Mouse (Mus musculus) liver, embryonic 13.5 days (tissue): ENCODE measurements around the gene Smarcb1. TPM values are rescaled to one million over a fixed set of nuclear protein-coding genes. Genes with fewer than 3 reads are reported as not detected.

Experiments used
- ATAC-seq: fragments of 200-750 bp; cut with Nextera tagmentation; 2 replicates; pipeline ENCODE4 v1.8.0; 2017; ENCODE audit warnings: low read depth, mild to moderate bottlenecking, moderate number of reproducible peaks, moderate library complexity
- DNase-seq: peaks from one replicate; pipeline ENCODE4 v3.0.0; 2022
- H3K27ac ChIP-seq: fragments of 300-500 bp; sonication (generic); 2 replicates; pipeline ENCODE4 v1.5.1; 2015; ENCODE audit warnings: moderate library complexity, mild to moderate bottlenecking, inconsistent platforms
- H3K27me3 ChIP-seq: fragments of 300-500 bp; sonication (generic); 2 replicates; pipeline ENCODE4 v1.6.1; 2015; ENCODE audit warnings: mild to moderate bottlenecking, inconsistent platforms
- H3K36me3 ChIP-seq: fragments of 300-500 bp; sonication (generic); 2 replicates; pipeline ENCODE4 v1.6.1; 2015; ENCODE audit warnings: mild to moderate bottlenecking, inconsistent platforms
- H3K4me1 ChIP-seq: fragments of 300-500 bp; sonication (generic); replicated peaks from 2 replicates; pipeline ENCODE4 v1.6.1; 2015; ENCODE audit warnings: inconsistent platforms
- H3K4me2 ChIP-seq: fragments of 300-500 bp; sonication (generic); 2 replicates; pipeline ENCODE4 v1.6.1; 2015; ENCODE audit warnings: inconsistent platforms, mild to moderate bottlenecking, moderate library complexity
- H3K4me3 ChIP-seq: fragments of 300-500 bp; sonication (generic); replicated peaks from 2 replicates; pipeline ENCODE4 v1.5.1; 2015; ENCODE audit warnings: mild to moderate bottlenecking, inconsistent platforms
- H3K9ac ChIP-seq: fragments of 300-500 bp; sonication (generic); 2 replicates; pipeline ENCODE4 v1.6.1; 2015; ENCODE audit warnings: mild to moderate bottlenecking, inconsistent platforms
- H3K9me3 ChIP-seq: fragments of 300-500 bp; sonication (generic); replicated peaks from 2 replicates; pipeline ENCODE4 v1.6.1; 2016; ENCODE audit warnings: inconsistent platforms
- WGBS: fragments of 180-500 bp; shearing (Covaris S2); methylation state at CpG from one replicate; pipeline ENCODE4 v1.1.7; 2015; ENCODE audit not compliant: insufficient replicate concordance; 5-methylcytosine and 5-hydroxymethylcytosine counted together
- polyA plus RNA-seq: library from polyadenylated mRNA; unstranded; fragments of >200 nt; fragmentation: Nextera tagmentation; extraction: Ambion mirVana; gene quantifications from 2 replicates; pipeline ENCODE4 v1.2.1, GENCODE M21; 2015

Gene Smarcb1
- polyA plus RNA-seq, 1 experiment from 2014 or later = 85.6 TPM

DNA sequence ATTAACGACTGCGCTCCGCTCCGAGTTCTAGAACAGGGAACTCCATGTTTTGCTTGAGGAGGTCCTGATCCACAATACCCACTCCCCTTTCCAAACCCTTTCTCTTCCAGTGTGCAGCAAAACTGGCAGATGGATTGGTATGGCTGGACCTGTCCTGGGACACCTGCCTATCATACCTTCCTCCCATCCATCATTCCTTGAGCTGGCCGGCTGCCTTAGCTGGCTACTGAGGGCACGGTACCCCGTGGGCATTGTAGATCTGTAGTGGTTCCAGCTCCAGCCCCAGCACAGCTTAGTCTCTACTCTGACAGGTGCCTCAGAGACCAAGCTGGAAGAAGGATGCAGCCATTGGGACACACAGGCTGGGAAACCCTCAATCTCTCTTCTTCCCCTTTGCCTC is 9.9 kb upstream of the Smarcb1 start:
- H3K4me2 ChIP-seq = no peak overlapping the region
- DNase-seq = no peak
- H3K4me1 ChIP-seq = peaks cover 43% of the 10 kb centered on the region
- 27% methylated on average over 7 of the region's 7 CpGs for WGBS
- no peaks in the 10 kb centered on the region for H3K36me3 ChIP-seq
- no peaks in the 10 kb centered on the region for H3K9me3 ChIP-seq
- H3K4me3 ChIP-seq = no peak overlapping the region
- peak overlapping the region; percentile 64; the same call in 1 of the 2 replicates for H3K9ac ChIP-seq
- H3K27me3 ChIP-seq = peaks cover 78% of the 10 kb centered on the region
- H3K27ac ChIP-seq = no peak overlapping the region
- ATAC-seq = no peak

DNA sequence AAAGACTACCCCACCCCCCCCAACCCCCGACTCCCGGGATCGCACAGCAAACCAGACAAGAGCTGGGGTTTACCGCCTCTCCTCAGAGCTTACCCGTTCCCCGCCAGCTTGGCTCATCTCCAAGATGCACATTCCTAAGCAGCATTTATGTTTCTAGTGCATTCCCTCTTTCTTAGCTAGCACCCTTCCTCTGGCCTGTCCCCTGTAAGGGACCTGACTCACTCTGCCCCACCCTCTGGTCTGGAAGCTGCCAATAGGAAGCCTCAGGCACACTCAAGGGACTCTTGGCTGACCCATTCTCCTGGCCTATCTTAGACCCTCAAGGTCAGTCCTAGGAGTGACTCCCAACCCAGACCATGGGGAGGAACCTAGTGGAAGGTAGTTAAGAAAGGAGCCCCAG is 8.9 kb upstream of the Smarcb1 start:
- WGBS = 33% methylated on average over 6 of the region's 6 CpGs
- no peak overlapping the region for H3K9ac ChIP-seq

DNA sequence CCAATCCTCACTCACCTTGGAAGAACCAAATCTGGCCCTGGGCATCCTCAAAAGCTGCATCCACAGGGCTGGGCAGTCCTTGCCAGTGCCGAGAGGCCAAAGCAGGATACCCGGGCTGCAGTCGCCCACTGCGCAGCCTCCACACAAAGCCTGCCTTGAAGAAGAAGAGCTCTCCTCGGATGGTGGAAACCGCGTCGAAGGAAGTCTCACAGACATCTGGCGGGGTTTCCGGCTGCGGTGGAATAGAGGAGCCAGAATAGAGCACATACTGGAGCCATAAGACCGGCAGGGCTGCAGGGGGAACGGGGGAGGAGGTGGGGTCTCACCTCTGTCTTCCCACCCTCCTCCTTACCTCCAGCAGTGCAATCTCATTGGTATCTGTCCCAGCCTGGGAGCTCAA is 5.0 kb upstream of the Smarcb1 start:
- H3K27me3 ChIP-seq = peaks cover 61% of the 10 kb centered on the region
- DNase-seq (no peak), ATAC-seq (no peak)
- H3K9ac ChIP-seq = no peak overlapping the region
- H3K4me1 ChIP-seq = peaks cover 26% of the 10 kb centered on the region
- no peaks in the 10 kb centered on the region for H3K36me3 ChIP-seq
- no peak overlapping the region for H3K4me3 ChIP-seq
- no peaks in the 10 kb centered on the region for H3K9me3 ChIP-seq
- no peak overlapping the region for H3K4me2 ChIP-seq
- no peak overlapping the region for H3K27ac ChIP-seq
- WGBS = 43% methylated on average over 13 of the region's 13 CpGs

More for the DNA sequence above, 8.9 kb upstream of the Smarcb1 start:
- no peak overlapping the region for H3K4me3 ChIP-seq
- H3K9me3 ChIP-seq = no peaks in the 10 kb centered on the region
- H3K4me1 ChIP-seq = peaks cover 35% of the 10 kb centered on the region
- no peak overlapping the region; the same call in 1 of the 2 replicates for H3K4me2 ChIP-seq
- H3K27ac ChIP-seq = no peak overlapping the region
- ATAC-seq (no peak), DNase-seq (no peak)
- H3K36me3 ChIP-seq = no peaks in the 10 kb centered on the region
- peaks cover 87% of the 10 kb centered on the region for H3K27me3 ChIP-seq

DNA sequence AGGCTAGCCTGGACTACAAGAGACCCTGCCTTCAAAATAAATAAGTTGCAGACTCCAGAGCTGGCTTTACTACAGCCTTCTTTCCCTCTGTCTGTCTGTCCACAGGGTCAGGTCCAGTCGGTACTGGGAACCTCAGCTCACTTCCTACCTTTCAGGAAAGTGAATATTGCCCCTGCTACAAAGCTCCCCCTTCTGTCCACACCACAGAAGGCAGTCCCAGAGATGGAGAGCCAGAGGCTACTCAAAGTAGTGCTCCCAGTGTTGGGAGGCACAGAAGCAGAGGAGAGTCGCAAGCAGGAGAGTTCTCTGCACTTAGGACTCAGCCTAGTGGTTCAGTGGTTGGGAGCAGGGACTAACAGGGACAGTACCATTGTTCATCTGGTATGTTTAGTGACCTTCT is 2.9 kb upstream of the Smarcb1 start:
- H3K9me3 ChIP-seq = no peaks in the 10 kb centered on the region
- no peak overlapping the region for H3K4me2 ChIP-seq
- H3K4me3 ChIP-seq = no peak overlapping the region
- DNase-seq = no peak
- peaks cover 4% of the 10 kb centered on the region; the same call in 1 of the 2 replicates for H3K36me3 ChIP-seq
- no peak overlapping the region for H3K27ac ChIP-seq
- H3K4me1 ChIP-seq = peaks cover 32% of the 10 kb centered on the region
- 47% methylated on average over 2 of the region's 2 CpGs for WGBS
- ATAC-seq = no peak
- H3K9ac ChIP-seq = no peak overlapping the region
- H3K27me3 ChIP-seq = peaks cover 40% of the 10 kb centered on the region

DNA sequence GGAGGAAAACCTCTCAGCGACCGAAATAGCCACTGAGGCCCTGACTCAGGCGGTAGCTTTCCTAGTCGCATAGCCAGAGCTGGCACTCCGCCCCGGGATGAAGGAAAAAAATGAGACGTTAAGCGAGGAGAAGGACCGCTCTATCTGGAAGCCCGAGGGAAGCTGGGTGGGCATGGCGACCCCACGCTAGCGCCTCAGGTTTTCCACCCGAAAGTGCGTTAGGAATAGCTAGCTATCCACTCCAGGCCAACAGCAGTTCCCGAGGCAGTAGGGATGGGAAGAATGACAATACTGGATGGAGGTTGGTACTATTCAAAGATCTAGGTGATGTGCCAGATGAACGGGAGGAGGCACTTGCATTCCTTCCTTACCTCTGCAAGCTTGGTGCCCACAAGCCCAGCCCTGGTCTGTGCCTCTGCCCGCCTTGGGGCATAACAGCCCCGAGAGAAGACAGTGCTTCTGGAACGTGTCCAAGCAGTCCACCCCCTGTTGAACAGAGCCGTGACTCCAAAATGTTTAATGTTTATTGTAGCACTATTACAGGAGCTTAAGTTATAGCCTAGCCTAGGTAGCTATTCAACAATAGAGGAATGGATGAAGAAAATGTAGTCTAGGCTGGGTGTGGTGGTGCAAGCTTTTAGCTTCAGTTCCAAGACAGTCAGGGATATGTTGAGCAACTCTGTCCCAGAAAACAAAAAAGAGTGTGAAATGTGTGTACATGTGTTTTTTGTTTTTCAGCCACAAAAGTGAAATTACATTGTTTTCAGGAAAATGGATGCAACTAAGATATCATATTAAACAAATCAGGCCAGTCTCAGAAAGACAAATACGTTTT is 526 bp upstream of the Smarcb1 start:
- ATAC-seq (peak; percentile 35), DNase-seq (no peak)
- peak overlapping the region; percentile 94 for H3K9ac ChIP-seq
- peak overlapping the region; percentile 97 for H3K4me3 ChIP-seq
- peaks cover 16% of the 10 kb centered on the region for H3K27me3 ChIP-seq
- peak overlapping the region; percentile 97 for H3K4me2 ChIP-seq
- H3K4me1 ChIP-seq = peaks cover 43% of the 10 kb centered on the region
- peak overlapping the region; percentile 93 for H3K27ac ChIP-seq
- 6% methylated on average over 22 of the region's 22 CpGs for WGBS
- peaks cover 19% of the 10 kb centered on the region for H3K36me3 ChIP-seq
- no peaks in the 10 kb centered on the region for H3K9me3 ChIP-seq

DNA sequence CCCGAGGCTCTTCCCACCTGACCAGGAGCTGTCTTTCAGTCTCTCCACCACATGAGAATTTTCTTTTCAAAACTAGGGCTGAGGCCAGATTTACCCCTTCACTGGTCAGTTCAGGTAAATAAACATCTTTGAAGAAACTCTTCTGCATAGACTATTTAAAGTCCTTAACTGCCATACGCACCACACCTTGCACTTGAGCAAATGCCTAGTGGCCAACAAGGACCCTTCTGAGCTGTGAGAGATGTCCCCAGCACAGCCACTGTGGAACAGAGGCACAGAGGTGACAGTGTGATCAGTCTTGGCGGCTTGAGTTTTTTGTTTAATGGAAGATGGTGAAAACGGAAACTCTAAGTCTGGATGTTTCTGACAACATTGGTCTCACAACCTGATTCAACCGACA is 2.4 kb downstream of the Smarcb1 start:
- Histone ChIP-seq H3K4me3 (no peak overlapping the region), H3K36me3 (peaks cover 46% of the 10 kb centered on the region), H3K27ac (no peak overlapping the region), H3K9ac (peak overlapping the region; percentile 34), H3K27me3 (no peaks in the 10 kb centered on the region), H3K4me1 (peaks cover 43% of the 10 kb centered on the region), H3K4me2 (no peak overlapping the region), H3K9me3 (no peaks in the 10 kb centered on the region)
- DNase-seq = no peak
- WGBS = 83% methylated on average over 5 of the region's 5 CpGs
- ATAC-seq = no peak

DNA sequence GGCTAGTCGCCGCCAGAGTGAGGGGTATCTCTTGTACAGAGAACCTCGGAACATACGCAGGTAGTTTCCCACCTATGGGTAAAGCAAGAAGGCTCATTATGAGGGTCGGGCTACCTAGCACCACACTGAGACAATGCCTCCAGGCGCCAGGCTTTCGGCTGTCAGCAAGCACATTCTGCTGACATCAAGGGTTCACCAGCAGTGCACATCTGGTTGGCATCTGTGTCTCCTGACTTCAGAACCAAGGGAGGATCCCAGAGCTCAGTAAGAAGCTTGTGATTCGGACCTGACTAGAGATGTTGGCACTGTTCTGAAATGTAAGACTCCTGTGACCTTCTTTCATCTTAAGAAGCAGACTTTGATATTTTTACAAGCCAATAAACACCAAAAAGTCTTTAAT is 4.6 kb downstream of the Smarcb1 start:
- Histone ChIP-seq H3K27me3 (no peaks in the 10 kb centered on the region), H3K4me3 (no peak overlapping the region), H3K9ac (no peak overlapping the region), H3K4me1 (peaks cover 33% of the 10 kb centered on the region), H3K27ac (no peak overlapping the region), H3K9me3 (no peaks in the 10 kb centered on the region), H3K4me2 (no peak overlapping the region), H3K36me3 (peaks cover 61% of the 10 kb centered on the region)
- ATAC-seq (no peak), DNase-seq (no peak)
- WGBS = 83% methylated on average over 8 of the region's 8 CpGs

DNA sequence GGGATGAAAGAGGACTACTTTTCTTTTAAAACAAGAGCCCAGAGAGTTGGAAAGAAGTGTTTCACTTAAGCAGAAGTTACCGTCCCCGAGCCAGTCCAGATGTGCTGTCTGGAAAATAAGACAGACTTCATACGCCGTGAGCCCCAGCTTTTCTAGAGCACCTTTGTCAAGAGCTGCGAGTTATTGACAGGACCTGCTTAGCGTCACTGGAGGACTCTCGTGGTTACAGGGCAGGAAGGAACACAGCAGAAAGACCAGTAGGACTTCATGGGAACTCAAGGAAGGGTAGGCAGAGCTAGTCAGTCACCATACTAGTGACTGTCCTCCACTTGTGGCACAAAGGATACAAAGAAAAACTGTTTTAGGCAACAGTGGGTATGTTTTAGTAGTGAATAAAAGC is 5.9 kb downstream of the Smarcb1 start:
- no peaks in the 10 kb centered on the region for H3K27me3 ChIP-seq
- no peak overlapping the region for H3K9ac ChIP-seq
- peaks cover 27% of the 10 kb centered on the region for H3K4me1 ChIP-seq
- DNase-seq (no peak), ATAC-seq (no peak)
- H3K4me2 ChIP-seq = no peak overlapping the region
- peaks cover 73% of the 10 kb centered on the region for H3K36me3 ChIP-seq
- H3K27ac ChIP-seq = no peak overlapping the region
- no peak overlapping the region for H3K4me3 ChIP-seq
- 75% methylated on average over 7 of the region's 7 CpGs for WGBS
- no peaks in the 10 kb centered on the region for H3K9me3 ChIP-seq

DNA sequence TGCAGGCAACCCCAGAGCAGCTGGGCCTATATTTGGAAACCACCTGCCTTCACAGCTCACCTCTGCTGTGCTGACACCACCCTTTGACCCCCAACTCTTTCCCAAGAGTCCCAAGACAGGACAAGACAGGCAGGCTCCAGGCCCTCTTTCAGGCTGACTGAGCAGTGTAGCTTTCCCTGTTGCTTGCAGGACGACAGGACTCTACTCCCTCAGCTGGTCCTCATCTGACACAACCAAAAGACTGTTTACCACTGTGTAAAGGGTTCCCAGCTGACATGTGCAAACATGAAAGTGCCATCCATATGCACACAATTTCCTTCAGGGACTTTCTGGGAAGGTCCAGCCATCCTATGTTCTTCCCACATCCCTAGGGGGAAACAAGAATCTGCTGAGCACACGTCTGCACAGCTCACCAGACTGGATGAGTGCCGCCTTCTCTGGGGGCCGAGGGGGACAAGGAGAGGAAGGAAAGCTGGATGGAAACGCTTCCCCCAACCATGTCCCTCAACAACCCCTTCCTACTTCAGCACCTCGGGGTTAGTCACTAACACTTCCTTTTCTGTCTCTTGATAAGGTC is 8.3 kb downstream of the Smarcb1 start:
- Histone ChIP-seq H3K4me2 (no peak overlapping the region), H3K36me3 (peaks cover 76% of the 10 kb centered on the region), H3K4me3 (no peak overlapping the region), H3K9ac (no peak overlapping the region), H3K27me3 (no peaks in the 10 kb centered on the region), H3K9me3 (no peaks in the 10 kb centered on the region), H3K4me1 (peaks cover 4% of the 10 kb centered on the region), H3K27ac (no peak overlapping the region)
- WGBS = 54% methylated on average over 6 of the region's 6 CpGs
- no peak for ATAC-seq
- no peak for DNase-seq

DNA sequence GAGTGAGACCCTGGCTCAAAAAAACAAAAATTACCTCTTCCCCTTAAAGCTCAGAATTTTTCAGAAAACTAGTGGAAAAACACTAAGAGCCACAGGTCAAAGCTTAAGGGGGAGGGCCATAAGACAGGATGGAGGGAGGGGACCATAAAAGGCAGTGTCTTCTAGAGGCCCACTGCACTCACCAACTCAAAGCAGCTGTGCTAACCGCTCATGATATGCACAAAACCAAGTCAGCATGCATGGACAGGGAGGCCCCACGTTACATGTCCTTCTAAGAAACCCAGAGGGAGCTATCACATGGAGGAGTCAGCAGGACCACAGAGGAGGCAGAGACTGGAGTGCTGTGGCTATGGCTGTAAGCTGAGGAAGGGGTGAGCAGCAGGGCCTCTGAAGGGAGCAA is 10.7 kb downstream of the Smarcb1 start:
- H3K4me3 ChIP-seq = no peak overlapping the region
- H3K9me3 ChIP-seq = no peaks in the 10 kb centered on the region
- ATAC-seq (no peak), DNase-seq (no peak)
- H3K27me3 ChIP-seq = no peaks in the 10 kb centered on the region
- 83% methylated on average over 2 of the region's 2 CpGs for WGBS
- H3K27ac ChIP-seq = no peak overlapping the region
- peaks cover 82% of the 10 kb centered on the region for H3K36me3 ChIP-seq
- peaks cover 4% of the 10 kb centered on the region; the same call in 1 of the 2 replicates for H3K4me1 ChIP-seq
- H3K4me2 ChIP-seq = no peak overlapping the region
- no peak overlapping the region for H3K9ac ChIP-seq

DNA sequence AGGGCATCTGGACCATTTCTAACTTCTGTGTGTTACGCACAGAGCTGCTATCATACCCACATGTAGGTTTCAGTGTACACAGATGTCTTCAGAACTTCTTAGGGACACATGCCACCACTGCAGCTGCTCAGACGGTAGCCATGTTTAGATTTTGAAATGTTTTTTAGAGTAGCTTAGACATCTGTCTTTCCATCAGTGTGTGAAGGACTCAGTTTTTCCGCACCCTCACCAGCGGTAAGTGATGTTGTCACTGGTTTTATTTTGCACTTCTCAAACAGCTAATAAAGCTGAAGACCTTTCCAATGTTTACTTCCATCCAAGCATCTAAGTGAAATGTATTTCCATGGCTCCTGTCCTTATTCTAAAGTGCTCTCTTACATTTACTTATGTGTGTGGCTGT is 14.5 kb downstream of the Smarcb1 start:
- Histone ChIP-seq H3K36me3 (peaks cover 91% of the 10 kb centered on the region), H3K27ac (no peak overlapping the region), H3K4me3 (no peak overlapping the region), H3K4me1 (no peaks in the 10 kb centered on the region), H3K27me3 (no peaks in the 10 kb centered on the region), H3K9ac (no peak overlapping the region), H3K4me2 (no peak overlapping the region), H3K9me3 (no peaks in the 10 kb centered on the region)
- ATAC-seq = no peak
- WGBS = 94% methylated on average over 4 of the region's 4 CpGs
- DNase-seq = no peak

DNA sequence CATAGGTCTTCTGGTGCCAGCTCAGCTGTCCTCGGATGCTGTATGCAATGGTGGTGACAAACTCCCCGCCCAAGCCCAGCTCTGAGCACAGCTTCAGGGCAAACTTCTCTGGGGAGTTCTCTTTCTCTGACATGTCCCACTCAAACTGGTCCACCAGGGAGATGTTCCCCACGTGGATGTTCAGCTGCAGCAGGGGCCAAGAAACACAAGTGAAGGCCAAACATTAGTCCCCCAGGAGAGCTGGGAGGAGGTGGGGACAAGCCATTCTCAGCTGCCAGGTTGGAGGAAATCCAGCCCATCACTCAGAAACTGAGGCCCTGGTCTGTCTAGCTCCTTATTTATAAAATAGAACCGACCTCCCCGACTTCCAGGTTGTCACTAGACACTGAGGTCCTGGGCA is 17.0 kb downstream of the Smarcb1 start:
- Histone ChIP-seq H3K9me3 (no peaks in the 10 kb centered on the region), H3K27ac (no peak overlapping the region), H3K4me2 (no peak overlapping the region), H3K36me3 (peaks cover 91% of the 10 kb centered on the region), H3K4me3 (no peak overlapping the region), H3K4me1 (no peaks in the 10 kb centered on the region), H3K27me3 (no peaks in the 10 kb centered on the region), H3K9ac (no peak overlapping the region)
- WGBS = 83% methylated on average over 5 of the region's 5 CpGs
- ATAC-seq = no peak
- no peak for DNase-seq
